Mouse (Mus musculus) spleen, postnatal 36 days (tissue): ENCODE results near the gene Fbxl8.

ENCODE experiments used
- DNase-seq, 2 experiments: peaks; one replicate each; pipeline ENCODE4 v3.0.0; 2022; ENCODE audit warnings: low spot score in 2 of 2, mixed read lengths in 1 of 2

The Fbxl8 gene

DNA sequence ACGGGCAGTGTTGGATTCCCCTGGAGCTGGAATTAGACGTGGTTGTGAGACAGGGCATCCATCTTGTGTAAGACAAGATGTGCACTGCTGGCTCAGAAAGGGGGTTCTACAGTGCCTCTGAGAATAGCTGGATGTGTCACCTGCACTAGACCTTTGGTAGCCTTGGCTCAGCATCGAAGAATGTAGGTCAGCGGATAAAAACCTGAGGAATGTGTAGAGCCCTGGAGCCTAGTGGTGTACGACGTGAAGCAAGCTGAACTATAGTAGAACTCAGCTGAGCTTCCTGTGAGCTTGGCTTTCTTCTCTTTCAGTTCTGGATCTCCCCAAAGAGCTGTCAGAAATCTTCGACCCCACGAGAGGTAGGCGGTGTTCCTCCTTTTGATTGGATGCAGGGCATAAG is 39.4 kb downstream of the Fbxl8 start:
- DNase-seq = no peak

DNA sequence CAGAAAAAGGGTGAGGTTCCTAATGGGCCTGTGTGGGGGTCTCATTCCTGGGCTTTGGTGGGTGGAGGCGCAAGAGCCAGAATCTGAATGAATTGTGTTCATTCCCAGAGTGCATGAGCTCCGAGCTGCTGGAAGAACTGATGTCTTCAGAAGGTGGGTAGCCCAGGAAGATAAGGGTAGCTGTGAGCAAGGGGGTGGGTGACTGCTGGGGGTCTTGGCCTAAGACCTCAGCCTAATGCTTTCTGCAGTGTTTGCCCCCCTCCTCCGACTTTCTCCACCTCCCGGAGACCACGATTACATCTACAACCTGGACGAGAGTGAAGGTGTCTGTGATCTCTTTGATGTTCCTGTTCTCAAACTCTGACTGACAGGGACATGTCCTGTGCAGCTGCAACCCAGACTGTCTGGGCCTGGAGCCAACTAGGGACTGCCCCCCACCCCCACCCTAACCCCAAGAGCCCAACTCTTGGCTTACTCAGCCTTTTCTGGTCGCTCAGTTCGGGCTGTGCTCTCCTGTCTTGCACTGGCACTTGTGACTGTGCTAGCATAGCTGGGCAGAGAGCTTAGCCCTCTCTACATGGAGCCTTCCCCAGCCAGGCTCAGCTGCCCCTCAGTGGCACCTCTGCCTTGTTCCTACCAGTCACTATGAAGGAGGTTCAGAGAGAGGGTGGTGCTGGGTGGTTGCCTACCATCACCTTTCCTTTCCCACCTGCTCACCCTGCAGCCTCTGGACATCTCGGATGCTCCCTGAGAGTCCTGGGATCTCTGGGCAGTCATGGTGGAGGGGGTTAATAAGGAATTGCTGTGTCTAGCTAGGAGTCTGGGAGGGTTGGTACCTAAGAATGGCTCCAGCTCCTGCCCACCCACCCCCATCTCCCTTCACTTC is 40.1 kb downstream of the Fbxl8 start:
- DNase-seq = no peak

DNA sequence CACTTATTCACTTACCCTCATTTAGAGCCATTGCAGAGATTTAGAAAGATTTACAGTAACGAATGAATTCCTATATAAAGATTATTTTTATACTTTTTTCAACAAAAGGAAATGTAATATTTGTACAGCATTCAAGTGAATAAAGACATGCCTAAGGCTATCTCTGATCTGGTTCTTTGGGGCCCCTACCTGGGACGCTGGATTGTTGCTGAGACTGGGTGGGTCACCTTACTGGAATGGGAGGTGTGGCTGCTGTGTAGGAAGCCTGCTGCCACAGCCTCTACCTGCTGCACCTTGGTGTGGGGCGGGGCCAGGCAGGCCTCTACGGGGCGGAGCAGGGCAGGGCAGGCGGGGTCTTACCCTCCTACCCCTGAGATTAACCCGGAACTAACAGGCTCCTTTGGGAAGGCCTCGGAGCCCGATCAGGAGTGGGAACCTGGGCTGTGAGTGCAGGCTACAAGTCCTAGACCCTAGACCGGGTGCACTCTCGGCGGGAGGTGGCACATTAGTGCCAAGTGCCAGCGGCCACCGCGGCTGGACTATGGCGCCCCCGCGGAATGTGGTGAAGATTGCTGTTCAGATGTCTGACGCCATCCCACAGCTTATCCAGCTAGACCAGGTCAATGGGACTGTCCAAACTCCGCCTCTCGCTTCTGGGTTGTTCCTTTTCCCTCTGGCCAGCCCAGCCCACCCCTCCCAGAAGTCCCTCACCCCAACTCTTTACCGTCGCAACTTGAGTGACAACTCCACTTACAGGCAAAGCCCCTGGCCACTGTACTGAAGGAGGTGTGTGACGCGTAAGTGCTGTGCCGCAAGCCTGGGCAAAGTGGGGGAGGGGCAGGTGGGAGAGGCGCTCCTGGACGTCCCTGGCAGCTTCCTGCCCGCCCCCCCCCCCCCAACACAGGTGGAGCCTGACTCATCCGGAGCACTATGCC is 41.0 kb downstream of the Fbxl8 start, which contains the start of gene Elmo3:
Gene Elmo3, plus strand, starts transcription at position 391 of the 935 bp plus-strand sequence.
- DNase-seq = peak in 1 of 2 experiments; percentile 39

DNA sequence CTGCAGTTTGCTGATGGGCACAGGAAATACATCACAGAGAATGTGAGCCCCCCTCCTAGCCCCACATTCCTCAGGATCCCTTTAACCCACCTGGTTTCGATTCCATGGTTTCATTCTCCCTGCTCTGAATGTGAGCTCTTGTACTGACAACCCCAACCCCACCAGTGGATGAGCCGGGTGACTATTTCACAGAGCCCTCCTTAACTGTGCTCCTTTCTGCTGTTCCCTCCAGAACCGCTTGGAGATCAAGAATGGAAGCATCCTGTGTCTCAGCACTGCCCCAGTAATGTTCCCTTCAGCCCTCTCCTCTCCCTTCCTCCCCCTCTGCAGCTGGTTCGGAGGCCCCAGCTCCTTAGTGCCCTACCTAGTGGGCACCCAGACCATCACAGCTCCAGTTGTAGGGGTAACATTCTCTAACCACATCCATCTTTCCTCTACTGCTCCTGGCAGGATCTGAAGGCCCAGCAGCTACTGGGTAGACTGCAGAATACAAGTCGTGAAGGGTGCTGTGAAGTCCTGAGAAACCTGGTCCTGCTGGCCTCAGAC is 41.8 kb downstream of the Fbxl8 start:
- DNase-seq = no peak

DNA sequence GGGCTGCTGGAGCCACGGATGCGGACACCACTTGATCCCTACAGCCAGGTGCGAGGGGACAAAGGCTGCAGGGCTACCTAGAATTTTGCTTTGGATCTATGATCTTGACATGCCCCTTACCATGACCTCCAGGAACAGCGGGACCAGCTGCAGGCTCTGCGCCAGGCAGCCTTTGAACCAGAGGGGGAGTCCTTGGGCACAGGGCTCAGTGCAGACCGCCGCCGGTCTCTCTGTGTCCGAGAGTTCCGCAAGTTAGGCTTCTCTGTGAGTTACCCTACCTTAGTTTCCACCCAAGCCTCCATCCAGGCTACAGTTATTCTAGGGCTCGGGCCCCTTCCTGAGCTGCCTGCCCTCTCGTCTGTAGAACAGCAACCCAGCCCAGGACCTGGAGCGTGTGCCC is 43.2 kb downstream of the Fbxl8 start:
- DNase-seq = no peak

DNA sequence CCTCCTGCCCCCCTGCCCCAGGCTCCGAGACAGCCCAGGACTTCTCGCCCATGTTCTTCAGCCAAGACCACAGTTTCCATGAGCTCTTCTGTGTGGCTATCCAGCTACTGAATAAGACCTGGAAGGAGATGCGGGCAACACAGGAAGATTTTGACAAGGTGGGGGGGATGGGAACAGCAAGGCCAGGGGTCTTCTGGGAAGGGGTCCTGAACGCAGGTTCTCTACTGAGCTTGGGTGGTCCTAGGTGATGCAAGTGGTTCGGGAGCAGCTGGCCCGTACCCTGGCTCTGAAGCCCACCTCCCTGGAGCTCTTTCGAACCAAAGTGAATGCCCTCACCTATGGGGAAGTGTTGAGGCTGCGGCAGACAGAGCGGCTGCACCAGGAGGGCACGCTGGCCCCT is 44.0 kb downstream of the Fbxl8 start:
- no peak for DNase-seq

DNA sequence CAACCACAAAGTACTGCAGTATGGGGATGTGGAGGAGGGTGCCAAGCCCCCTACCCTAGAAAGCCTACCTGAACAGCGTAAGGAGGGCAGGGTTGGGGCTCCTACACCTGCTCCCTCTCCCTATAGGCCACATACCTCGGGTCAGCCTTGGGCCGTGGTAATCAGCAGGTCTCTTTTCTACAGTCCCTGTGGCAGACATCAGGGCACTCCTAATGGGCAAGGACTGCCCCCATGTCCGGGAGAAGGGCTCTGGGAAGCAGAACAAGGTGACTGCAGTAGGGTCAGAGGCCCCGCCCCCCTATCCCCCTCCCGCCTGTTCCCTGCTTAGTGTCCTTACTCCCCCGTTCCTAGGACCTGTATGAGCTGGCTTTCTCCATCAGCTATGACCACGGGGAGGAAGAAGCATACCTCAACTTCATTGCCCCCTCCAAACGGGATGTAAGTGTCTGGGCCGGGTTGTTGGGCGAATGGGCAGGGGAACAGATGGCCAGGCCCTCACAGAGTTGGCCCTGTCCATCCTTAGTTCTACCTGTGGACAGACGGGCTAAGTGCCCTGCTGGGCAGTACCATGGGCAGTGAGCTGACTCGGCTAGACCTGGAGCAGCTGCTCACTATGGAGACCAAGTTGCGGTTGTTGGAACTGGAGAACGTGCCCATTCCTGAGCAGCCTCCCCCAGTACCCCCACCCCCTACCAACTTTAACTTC is 44.8 kb downstream of the Fbxl8 start:
- DNase-seq = no peak

DNA sequence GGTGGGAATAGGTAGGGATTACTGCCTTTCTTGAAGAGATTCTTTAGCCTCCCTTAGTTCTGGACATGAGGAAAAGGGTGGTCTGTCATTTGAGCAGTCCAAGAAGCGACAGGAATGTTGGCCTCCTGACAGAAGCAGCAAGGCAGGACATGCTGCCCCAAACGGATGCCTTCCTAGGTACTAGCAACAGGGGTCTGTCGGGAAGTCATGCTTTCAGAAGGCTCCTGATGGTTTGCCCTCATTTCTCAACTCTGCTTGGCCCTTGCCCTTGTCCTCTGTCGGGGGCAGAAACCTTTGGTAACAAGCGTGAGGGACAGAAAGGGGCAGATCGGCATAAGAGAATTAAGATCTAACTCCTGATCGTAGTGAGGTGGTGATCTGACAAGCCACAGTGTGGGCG is 45.7 kb downstream of the Fbxl8 start:
- no peak for DNase-seq

DNA sequence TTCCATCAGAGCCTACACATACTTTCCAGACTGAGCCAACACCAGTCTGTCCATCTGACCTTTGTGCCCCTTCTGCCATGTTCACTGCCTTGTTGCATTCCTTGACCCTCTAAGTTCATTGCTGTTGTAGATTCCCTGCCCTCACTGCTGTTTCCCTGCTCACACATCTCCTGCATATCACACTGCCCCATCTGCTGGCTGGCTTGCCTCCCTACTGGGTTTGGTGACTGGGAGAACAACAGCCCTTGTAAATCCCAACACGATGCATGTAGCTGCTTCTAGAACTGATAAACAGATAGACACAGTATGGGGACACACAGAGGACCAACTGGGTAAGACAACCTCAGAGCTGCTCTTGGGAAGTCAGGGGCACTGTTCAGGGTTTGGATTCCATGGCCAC is 47.3 kb downstream of the Fbxl8 start:
- DNase-seq = no peak

DNA sequence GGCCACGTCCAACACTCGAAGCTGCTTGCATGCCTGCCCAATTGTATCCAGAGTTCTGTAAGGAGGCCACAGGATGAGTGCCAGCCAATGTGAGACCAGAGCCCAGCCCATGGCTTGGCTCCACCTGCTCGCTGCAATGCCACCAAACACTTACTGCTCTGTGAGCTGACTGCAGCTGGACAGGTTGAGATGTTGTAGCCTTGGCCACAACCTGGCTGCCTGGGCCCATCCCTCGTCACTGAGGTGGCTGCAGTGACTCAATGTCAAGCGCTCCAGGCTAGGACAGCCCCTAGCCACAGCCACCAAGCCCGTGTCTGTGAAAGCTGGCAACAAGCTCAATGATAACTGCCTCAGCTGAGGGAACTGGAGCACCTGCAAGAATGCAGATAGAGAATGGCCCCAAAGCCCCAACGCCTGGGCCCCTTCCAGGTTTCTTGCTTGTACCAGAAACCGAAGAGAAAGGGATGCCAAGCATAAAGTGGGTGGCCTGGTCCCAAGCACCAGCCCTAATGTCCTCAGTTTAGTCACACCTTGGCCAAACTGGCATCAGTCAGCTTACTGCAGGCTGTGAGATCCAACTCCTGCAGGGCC is 48.5 kb downstream of the Fbxl8 start:
- no peak for DNase-seq

DNA sequence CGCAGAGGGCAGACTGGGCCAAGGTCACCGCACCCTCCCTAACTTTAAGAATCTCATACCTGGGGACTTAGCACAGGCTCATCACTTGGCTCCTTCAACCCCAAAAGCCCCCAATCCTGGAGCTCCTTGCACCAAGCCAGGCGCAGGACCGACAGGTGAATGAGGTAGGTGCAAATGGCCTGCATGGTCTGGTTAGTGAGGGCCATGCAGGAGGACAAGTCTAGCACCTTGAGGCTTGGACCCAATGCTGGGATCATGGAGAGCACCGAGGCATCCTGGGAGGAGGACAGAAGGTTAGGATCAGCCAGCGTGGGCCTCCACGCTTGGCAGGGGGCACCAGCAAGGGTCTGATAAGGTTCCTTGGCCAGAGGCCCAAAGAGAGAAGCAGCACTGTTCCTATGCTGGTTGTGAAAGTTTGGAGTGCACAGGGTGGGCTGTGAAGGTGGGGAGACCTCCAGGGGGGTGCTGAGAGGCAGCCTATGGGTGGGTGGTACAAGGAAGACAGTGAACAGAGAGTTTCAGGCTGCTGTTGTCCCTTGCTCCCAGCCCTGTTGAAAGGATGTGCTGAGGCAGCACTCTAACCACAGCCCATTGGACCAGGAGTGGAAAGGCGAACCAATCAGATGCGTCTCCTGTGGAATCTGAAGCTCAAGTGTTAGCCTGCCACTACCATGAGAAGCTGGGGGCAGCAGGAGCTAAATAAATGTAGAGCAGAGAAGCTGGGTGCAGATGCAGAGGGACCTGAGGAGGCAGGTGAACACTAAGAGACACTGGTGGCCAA is 49.4 kb downstream of the Fbxl8 start:
- no peak for DNase-seq

DNA sequence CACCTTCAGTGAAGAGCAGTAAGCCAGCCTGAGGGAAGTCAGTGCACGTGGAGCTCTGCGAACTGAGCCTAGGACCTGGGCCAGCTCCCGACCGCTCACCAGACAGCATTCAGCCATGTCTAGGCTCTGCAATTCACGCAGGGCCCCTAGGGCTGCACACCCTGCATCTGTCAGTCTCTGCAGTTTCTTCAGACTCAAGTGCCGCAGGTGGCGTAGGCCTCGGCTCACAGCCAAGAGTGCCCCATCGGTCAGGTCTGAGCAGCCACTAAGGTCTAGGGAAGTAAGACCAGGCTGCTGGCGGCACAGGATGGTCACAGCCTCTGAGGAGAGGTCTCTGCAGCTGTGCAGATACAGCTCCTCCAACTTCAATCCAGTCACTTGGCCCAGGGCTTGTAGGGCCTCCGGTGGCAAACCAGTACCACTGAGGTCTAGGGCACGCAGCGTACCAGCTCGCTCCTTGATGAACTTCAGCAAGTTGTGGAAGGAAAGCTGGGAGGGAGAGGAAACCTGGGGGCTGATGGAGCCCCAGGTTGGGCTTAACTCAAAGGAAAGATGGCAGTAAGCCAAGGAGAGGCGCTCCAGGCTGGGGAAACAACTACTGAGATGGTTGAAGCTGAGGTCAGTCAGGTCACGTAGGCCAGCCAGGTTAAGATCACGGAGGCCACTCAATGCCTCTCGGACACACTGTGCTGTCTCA is 50.8 kb downstream of the Fbxl8 start:
- no peak for DNase-seq

DNA sequence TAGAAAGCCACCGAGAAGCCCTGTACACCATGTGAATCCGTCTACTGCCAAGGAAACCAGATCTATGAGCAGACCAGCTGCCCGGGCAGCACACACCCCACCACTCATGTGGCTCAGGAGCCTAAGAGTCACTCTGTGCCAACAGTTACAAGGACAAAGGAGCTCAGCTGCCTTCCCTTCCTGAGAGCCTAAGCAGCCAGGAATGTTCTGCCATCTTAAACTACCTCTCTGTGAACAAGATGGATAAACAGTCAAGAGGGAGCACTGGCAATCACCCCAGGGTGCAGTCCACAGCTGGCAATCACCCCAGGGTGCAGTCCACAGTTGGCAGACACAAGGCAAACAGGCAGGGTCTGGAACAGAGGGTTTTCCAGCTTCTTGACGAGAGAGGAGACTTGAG is 53.5 kb downstream of the Fbxl8 start:
- DNase-seq = no peak

DNA sequence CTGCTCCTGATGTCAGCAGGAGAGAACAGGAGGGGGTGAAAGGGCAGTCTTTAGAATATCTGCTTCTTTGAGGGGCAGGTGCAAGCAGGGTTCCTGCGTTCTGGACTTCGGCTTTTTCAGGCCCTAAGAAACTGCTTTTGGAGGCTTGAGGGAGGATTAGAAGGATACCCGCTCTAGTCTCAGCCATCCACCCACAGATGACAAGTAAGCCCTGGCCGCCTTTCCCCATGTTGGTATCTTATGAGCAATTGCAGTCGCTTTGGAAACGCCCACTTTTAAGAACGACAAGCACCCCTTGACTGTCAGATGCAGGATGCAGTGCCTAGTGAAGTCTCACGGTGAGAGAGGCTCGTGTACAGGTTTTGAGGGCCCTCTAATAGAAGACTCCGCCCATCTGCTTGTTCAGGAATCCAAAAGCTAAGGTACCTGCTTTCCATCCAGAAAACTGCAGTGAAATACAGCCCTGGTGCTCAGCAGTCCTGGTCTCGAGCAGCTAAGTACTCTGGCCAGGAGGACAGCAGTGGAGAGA is 54.3 kb downstream of the Fbxl8 start:
- no peak for DNase-seq
